Mouse (Mus musculus) midbrain, embryonic 16.5 days (tissue): ENCODE measurements around the gene A4galt. TPM values are rescaled to one million over a fixed set of nuclear protein-coding genes. Genes with fewer than 3 reads are reported as not detected.

Source experiments
- ATAC-seq: fragments of 200-750 bp; cut with Nextera tagmentation; 2 replicates; pipeline ENCODE4 v1.8.0; 2017; ENCODE audit warnings: moderate TSS enrichment
- H3K27ac ChIP-seq: fragments of 300-500 bp; sonication (generic); 2 replicates; pipeline ENCODE4 v1.5.1; 2014; ENCODE audit warnings: mild to moderate bottlenecking, low read length, mixed read lengths
- H3K27me3 ChIP-seq: fragments of 300-500 bp; sonication (generic); 2 replicates; pipeline ENCODE4 v1.6.1; 2014; ENCODE audit warnings: low read depth, low read length, mixed read lengths; ENCODE audit not compliant: control insufficient read depth, insufficient read depth
- H3K36me3 ChIP-seq: fragments of 300-500 bp; sonication (generic); 2 replicates; pipeline ENCODE4 v1.6.1; 2014; ENCODE audit warnings: mild to moderate bottlenecking, low read length, moderate library complexity, mixed read lengths; ENCODE audit not compliant: control insufficient read depth, insufficient read depth
- H3K4me1 ChIP-seq: fragments of 300-500 bp; sonication (generic); 2 replicates; pipeline ENCODE4 v1.6.1; 2014; ENCODE audit warnings: mild to moderate bottlenecking, low read length, mixed read lengths; ENCODE audit not compliant: control insufficient read depth, insufficient read depth
- H3K4me2 ChIP-seq: fragments of 300-500 bp; sonication (generic); 2 replicates; pipeline ENCODE4 v1.6.1; 2014; ENCODE audit warnings: mild to moderate bottlenecking, low read length, mixed read lengths
- H3K4me3 ChIP-seq: fragments of 300-500 bp; sonication (generic); 2 replicates; pipeline ENCODE4 v1.5.1; 2014; ENCODE audit warnings: low read depth, mild to moderate bottlenecking, low read length, moderate library complexity, mixed read lengths
- H3K9ac ChIP-seq: fragments of 300-500 bp; sonication (generic); 2 replicates; pipeline ENCODE4 v1.6.1; 2014; ENCODE audit warnings: low read depth, low read length, mixed read lengths
- H3K9me3 ChIP-seq: fragments of 300-500 bp; sonication (generic); replicated peaks from 2 replicates; pipeline ENCODE4 v1.6.1; 2014; ENCODE audit warnings: mild to moderate bottlenecking, low read length, mixed read lengths; ENCODE audit not compliant: control insufficient read depth, poor library complexity, severe bottlenecking
- WGBS: fragments of 180-500 bp; shearing (Covaris S2); extraction: QIAGEN DNeasy Blood & Tissue Kit; methylation state at CpG from one replicate; pipeline ENCODE4 v1.1.7; 2014; 5-methylcytosine and 5-hydroxymethylcytosine counted together
- polyA plus RNA-seq: library from polyadenylated mRNA; unstranded; fragments of >200 nt; fragmentation: Nextera tagmentation; extraction: Ambion mirVana; gene quantifications from 2 replicates; pipeline ENCODE4 v1.2.1, GENCODE M21; 2015

A4galt gene
- polyA plus RNA-seq = 2.4 and 2.6 TPM in 2 replicates

GRCm38 (mm10) chr15:83251176-83252004 lies at the start of gene A4galt:
Gene A4galt, minus strand, starts transcription at chr15:83251774.
- Histone ChIP-seq H3K4me2 (peak within 1 kb of the TSS; percentile 97), H3K27ac (no peak within 1 kb of the TSS), H3K9me3 (no peaks in the 10 kb centered on the region), H3K9ac (peak within 1 kb of the TSS; percentile 64), H3K27me3 (peaks cover 28% of the 10 kb centered on the region), H3K4me3 (peak within 1 kb of the TSS; percentile 53), H3K4me1 (peaks cover 10% of the 10 kb centered on the region), H3K36me3 (no peaks in the 10 kb centered on the region)
- ATAC-seq = no peak
- 2% methylated on average over 64 of the region's 66 CpGs for WGBS

GRCm38 (mm10) chr15:83299916-83300582 lies 48.5 kb upstream of the A4galt start:
- Histone ChIP-seq H3K4me2 (no peak overlapping the region), H3K27ac (no peak overlapping the region), H3K4me3 (no peak overlapping the region), H3K4me1 (peaks cover 2% of the 10 kb centered on the region; the same call in 1 of the 2 replicates), H3K36me3 (peaks cover 4% of the 10 kb centered on the region; the same call in 1 of the 2 replicates), H3K9me3 (no peaks in the 10 kb centered on the region), H3K9ac (no peak overlapping the region), H3K27me3 (no peaks in the 10 kb centered on the region)
- no peak for ATAC-seq
- 61% methylated on average over 10 of the region's 10 CpGs for WGBS

- Histone ChIP-seq H3K4me2 (no peak overlapping the region), H3K27ac (no peak overlapping the region), H3K4me1 (peaks cover 2% of the 10 kb centered on the region; the same call in 1 of the 2 replicates), H3K9ac (no peak overlapping the region), H3K9me3 (no peaks in the 10 kb centered on the region), H3K27me3 (no peaks in the 10 kb centered on the region), H3K36me3 (peaks cover 4% of the 10 kb centered on the region; the same call in 1 of the 2 replicates), H3K4me3 (no peak overlapping the region)
- 91% methylated on average over 7 of the region's 7 CpGs for WGBS
- ATAC-seq = no peak
These were observed 47.9 kb upstream of the A4galt start for GRCm38 (mm10) chr15:83299450-83299849.

GRCm38 (mm10) chr15:83298810-83299209 lies 47.2 kb upstream of the A4galt start:
- no peaks in the 10 kb centered on the region for H3K9me3 ChIP-seq
- H3K4me1 ChIP-seq = peaks cover 2% of the 10 kb centered on the region; the same call in 1 of the 2 replicates
- no peaks in the 10 kb centered on the region for H3K27me3 ChIP-seq
- ATAC-seq = no peak
- H3K4me2 ChIP-seq = no peak overlapping the region
- WGBS = 90% methylated on average over 2 of the region's 2 CpGs
- H3K4me3 ChIP-seq = no peak overlapping the region
- no peak overlapping the region for H3K27ac ChIP-seq
- H3K9ac ChIP-seq = no peak overlapping the region
- H3K36me3 ChIP-seq = peaks cover 4% of the 10 kb centered on the region; the same call in 1 of the 2 replicates

- H3K4me2 ChIP-seq = no peak overlapping the region
- ATAC-seq = no peak
- peaks cover 4% of the 10 kb centered on the region; the same call in 1 of the 2 replicates for H3K36me3 ChIP-seq
- H3K4me1 ChIP-seq = peaks cover 2% of the 10 kb centered on the region; the same call in 1 of the 2 replicates
- no peaks in the 10 kb centered on the region for H3K9me3 ChIP-seq
- H3K27me3 ChIP-seq = no peaks in the 10 kb centered on the region
- no peak overlapping the region for H3K27ac ChIP-seq
- H3K4me3 ChIP-seq = no peak overlapping the region
- 85% methylated on average over 8 of the region's 8 CpGs for WGBS
- no peak overlapping the region for H3K9ac ChIP-seq
These were observed 46.7 kb upstream of the A4galt start for GRCm38 (mm10) chr15:83298313-83298712.

GRCm38 (mm10) chr15:83296771-83297311 lies 45.3 kb upstream of the A4galt start:
- no peak overlapping the region for H3K9ac ChIP-seq
- no peak overlapping the region for H3K4me2 ChIP-seq
- H3K4me3 ChIP-seq = no peak overlapping the region
- ATAC-seq = peak; percentile 48; the same call in 1 of the 2 replicates
- WGBS = 49% methylated on average over 7 of the region's 8 CpGs
- peaks cover 4% of the 10 kb centered on the region; the same call in 1 of the 2 replicates for H3K36me3 ChIP-seq
- no peak overlapping the region for H3K27ac ChIP-seq
- peaks cover 2% of the 10 kb centered on the region; the same call in 1 of the 2 replicates for H3K4me1 ChIP-seq
- H3K9me3 ChIP-seq = no peaks in the 10 kb centered on the region
- H3K27me3 ChIP-seq = no peaks in the 10 kb centered on the region

GRCm38 (mm10) chr15:83296050-83296449 lies 44.5 kb upstream of the A4galt start:
- H3K4me3 ChIP-seq = no peak overlapping the region
- no peak overlapping the region for H3K4me2 ChIP-seq
- H3K27ac ChIP-seq = no peak overlapping the region
- H3K36me3 ChIP-seq = peaks cover 4% of the 10 kb centered on the region; the same call in 1 of the 2 replicates
- 94% methylated on average over 4 of the region's 4 CpGs for WGBS
- H3K9me3 ChIP-seq = no peaks in the 10 kb centered on the region
- ATAC-seq = no peak
- peaks cover 2% of the 10 kb centered on the region; the same call in 1 of the 2 replicates for H3K4me1 ChIP-seq
- no peaks in the 10 kb centered on the region for H3K27me3 ChIP-seq
- H3K9ac ChIP-seq = no peak overlapping the region

GRCm38 (mm10) chr15:83294954-83295353 lies 43.4 kb upstream of the A4galt start:
- H3K27ac ChIP-seq = no peak overlapping the region
- peaks cover 1% of the 10 kb centered on the region; the same call in 1 of the 2 replicates for H3K36me3 ChIP-seq
- 83% methylated on average over 3 of the region's 3 CpGs for WGBS
- no peak overlapping the region for H3K9ac ChIP-seq
- H3K4me2 ChIP-seq = no peak overlapping the region
- no peaks in the 10 kb centered on the region for H3K27me3 ChIP-seq
- no peaks in the 10 kb centered on the region for H3K9me3 ChIP-seq
- H3K4me1 ChIP-seq = peaks cover 2% of the 10 kb centered on the region; the same call in 1 of the 2 replicates
- no peak overlapping the region for H3K4me3 ChIP-seq
- ATAC-seq = no peak
